Mouse (Mus musculus) adrenal gland, adult 2 months (tissue): Measurements from ENCODE around the gene Ip6k3. TPM values are rescaled to one million over a fixed set of nuclear protein-coding genes. Genes with fewer than 3 reads are reported as not detected.

Experiments used
- DNase-seq: peaks from one replicate; pipeline ENCODE4 v3.0.0; 2021
- polyA plus RNA-seq: library from polyadenylated mRNA; depleted of rRNA; stranded (reverse); fragments of >200 nt; gene quantifications from 2 replicates; pipeline ENCODE4 v1.2.3, GENCODE M21; 2012
- total RNA-seq, 2 experiments: library from RNA; stranded (reverse); gene quantifications; 2 replicates each; pipeline ENCODE4 v1.2.3; 2021

Ip6k3 gene
- total and polyA plus RNA-seq, 3 experiments: 0.69 to 1.9 (median 1.2) TPM

GRCm38 (mm10) chr17:27152976-27153723 lies 14.4 kb downstream of the Ip6k3 start:
- no peak for DNase-seq

DNA sequence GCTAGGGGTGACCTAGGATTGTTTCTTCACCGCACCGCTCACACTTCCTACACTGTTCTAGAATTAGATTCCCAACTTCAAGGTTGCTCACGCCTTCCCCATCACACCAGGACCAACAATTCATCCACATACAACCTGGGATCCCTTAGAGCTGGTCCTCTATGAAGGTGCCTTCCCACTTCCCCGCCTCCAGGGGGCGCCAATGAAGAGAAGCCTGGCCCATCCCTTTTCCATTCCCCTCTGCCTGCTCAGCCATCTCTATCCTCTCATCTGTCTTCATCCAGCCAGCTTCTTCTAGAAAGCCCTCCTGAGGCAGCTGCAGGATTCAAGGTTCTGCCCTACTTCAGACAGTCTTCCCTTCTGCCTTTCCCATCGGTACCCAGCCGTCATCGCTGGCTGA lies 16.2 kb downstream of the Ip6k3 start:
- no peak for DNase-seq

GRCm38 (mm10) chr17:27150871-27151270 lies 16.7 kb downstream of the Ip6k3 start:
- peak; percentile 77 for DNase-seq

GRCm38 (mm10) chr17:27146323-27146923 lies 21.2 kb downstream of the Ip6k3 start:
- DNase-seq: no peak

- no peak for DNase-seq
These were observed 23.4 kb downstream of the Ip6k3 start for GRCm38 (mm10) chr17:27144152-27144551.

- DNase-seq: peak; percentile 86
These were observed 25.6 kb downstream of the Ip6k3 start for GRCm38 (mm10) chr17:27141971-27142450.

DNA sequence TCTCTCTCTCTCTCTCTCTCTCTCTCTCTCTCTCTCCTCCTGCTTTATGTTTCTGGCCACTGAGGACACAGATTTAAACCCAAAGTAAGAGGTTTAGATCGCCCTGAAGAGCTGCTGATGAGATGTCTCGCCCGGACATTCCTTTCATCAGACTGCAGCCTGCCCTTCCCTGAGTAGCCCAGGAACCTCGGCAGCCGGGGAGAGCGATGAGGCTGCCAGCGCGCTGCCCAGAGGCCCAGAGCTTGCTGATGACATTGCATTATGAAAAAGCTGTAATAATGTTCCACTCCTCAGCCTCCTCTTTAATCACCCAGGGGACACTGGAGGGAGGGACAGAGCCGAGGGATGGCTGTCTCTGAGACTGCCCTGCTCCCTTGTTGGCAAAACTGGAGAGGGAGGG lies 27.3 kb downstream of the Ip6k3 start:
- no peak for DNase-seq

GRCm38 (mm10) chr17:27139304-27139703 lies 28.3 kb downstream of the Ip6k3 start:
- DNase-seq: no peak

- no peak for DNase-seq
These were observed 29.2 kb downstream of the Ip6k3 start for GRCm38 (mm10) chr17:27138396-27138795.

- DNase-seq: no peak
These were observed 32.9 kb downstream of the Ip6k3 start for GRCm38 (mm10) chr17:27134715-27135114.

DNA sequence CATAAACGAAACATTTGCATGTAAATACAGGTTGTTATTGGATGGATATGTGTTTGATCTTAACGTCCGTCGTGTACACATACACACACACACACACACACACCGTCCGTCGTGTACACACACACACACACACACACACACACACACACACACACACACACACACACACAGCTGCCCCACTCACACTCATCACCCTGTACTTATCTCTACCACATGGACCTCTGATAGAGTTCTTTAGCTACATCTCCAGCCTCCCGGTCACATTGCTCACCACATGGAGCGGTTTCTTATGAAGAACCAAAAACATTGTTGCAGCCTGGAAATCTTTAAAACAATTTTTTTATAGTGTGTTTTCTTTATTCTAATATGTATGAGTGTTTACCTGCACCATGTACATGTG lies 33.4 kb downstream of the Ip6k3 start:
- DNase-seq: no peak

GRCm38 (mm10) chr17:27133551-27134141 lies 33.9 kb downstream of the Ip6k3 start, which contains the start of gene Uqcc2:
Gene Uqcc2, minus strand, starts transcription at chr17:27133916.
- peak; percentile 98 for DNase-seq

- no peak for DNase-seq
These were observed 35.4 kb downstream of the Ip6k3 start for GRCm38 (mm10) chr17:27132238-27132637.

- peak; percentile 89 for DNase-seq
These were observed 36.3 kb downstream of the Ip6k3 start for GRCm38 (mm10) chr17:27131240-27131665.

DNA sequence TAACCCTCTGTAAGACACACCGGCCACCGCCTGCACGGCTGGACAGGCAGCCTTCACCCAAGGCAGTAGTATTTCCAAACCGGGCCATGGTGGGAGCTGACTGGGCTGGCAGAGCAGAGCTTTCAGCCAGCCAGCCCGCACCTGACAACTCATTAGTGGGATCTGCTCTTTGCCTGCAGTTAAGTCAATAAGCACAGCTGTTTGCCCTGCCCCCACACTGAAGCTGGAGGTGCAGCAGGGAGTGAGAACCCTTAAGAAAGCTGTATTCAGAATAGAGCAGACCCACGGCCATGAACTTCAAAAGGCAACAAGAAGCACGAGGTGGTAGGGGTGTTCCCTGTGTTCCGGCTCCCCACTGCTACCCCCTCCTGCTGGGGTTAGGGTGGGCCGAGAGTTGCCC lies 37.3 kb downstream of the Ip6k3 start:
- DNase-seq: no peak

- DNase-seq: no peak
These were observed 37.8 kb downstream of the Ip6k3 start for GRCm38 (mm10) chr17:27129819-27130218.

GRCm38 (mm10) chr17:27129291-27129690 lies 38.3 kb downstream of the Ip6k3 start:
- no peak for DNase-seq

DNA sequence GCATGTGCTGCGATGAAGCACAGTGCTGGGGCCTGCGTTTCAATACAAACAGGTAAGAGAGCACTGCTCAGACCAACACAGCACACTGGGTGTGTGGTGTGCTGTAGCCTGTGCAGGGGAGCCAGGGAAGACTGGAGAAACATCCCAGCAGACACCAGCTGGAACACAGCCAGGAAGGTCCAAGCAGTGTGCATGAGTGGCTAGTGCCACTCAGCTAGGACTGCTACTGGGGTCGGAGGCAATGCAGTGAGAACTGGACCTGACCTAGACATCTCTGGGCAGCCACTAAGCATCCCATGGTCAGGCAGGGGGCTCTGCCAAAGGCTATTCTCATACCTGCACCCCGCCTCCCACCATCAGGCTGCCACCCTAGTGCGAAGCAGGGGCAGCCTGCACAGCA lies 39.4 kb downstream of the Ip6k3 start:
- no peak for DNase-seq

- no peak for DNase-seq
These were observed 40.6 kb downstream of the Ip6k3 start for GRCm38 (mm10) chr17:27126974-27127373.

DNA sequence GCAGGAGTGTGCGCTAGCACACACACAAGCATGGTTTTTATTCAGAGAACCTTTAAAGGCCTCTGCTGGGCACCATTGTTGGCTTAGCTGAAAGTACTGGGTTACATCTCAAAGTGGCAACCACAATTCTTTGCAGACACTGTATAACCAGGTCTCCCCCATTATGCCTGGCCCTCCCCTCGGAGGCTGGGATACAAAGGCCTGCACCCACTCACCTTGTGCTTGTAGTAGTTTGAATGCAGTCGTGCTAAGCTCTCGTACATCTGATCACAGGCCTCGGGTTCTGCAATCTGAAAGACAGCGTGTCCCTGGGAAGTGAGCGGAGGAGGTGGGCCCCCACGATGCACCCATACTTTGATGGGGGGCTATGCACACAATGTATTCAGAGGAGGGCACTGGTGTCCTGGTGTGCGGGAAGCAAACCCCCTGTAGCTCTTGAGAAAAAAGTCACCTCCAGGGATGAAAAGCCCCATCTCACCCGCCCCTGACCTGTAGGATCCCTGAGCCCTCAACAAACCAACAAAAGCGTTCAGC lies 41.9 kb downstream of the Ip6k3 start:
- DNase-seq: no peak

DNA sequence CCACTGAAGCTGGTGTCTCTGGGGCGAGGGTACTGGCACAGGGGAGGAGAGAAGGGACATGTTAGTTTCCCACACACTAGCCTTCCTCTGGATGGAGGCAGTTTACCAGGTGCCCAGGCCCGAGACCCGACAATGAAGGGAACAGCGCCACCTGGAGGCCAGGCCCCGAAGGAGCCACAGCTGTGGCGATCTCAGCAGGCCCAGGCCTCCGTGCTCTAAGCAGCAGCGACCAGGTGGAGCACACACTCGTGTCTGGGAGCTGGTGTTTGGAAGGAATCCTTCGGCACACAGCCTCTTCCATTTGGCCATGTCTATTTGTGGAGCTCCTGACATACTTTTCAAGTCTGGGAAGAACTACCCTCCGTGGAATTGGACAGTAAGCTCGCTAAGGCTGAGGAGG lies 42.4 kb downstream of the Ip6k3 start:
- DNase-seq: peak; percentile 73

- DNase-seq: no peak
These were observed 43.7 kb downstream of the Ip6k3 start for GRCm38 (mm10) chr17:27123813-27124375.

- DNase-seq: no peak
These were observed 44.5 kb downstream of the Ip6k3 start for GRCm38 (mm10) chr17:27123103-27123502.
